Mouse (Mus musculus) hindbrain, embryonic 14.5 days (tissue): Measurements from ENCODE around the gene Rasl2-9. TPM values are rescaled to one million over a fixed set of nuclear protein-coding genes. Genes with fewer than 3 reads are reported as not detected.
A peak's percentile ranks its signal among the peaks of the same experiment; 100 is the strongest.
"Not testable (repeated sequence)": the region's sequence is repeated elsewhere in the genome, so short reads cannot be mapped to it uniquely, and the experiment has no call there.

ENCODE experiments used
- ATAC-seq: fragments of 200-750 bp; cut with Nextera tagmentation; 2 replicates; pipeline ENCODE4 v1.8.0; 2017; ENCODE audit warnings: moderate number of reproducible peaks, mild to moderate bottlenecking, moderate TSS enrichment, moderate library complexity; ENCODE audit not compliant: low FRiP score
- DNase-seq: peaks from one replicate; pipeline ENCODE4 v3.0.0-alpha.2; 2015; ENCODE audit warnings: low spot score
- H3K27ac ChIP-seq: fragments of 300-500 bp; sonication (generic); 2 replicates; pipeline ENCODE4 v1.5.1; 2014; ENCODE audit warnings: mild to moderate bottlenecking, moderate library complexity
- H3K27me3 ChIP-seq: fragments of 300-500 bp; sonication (generic); 2 replicates; pipeline ENCODE4 v1.6.1; 2014; ENCODE audit warnings: mild to moderate bottlenecking, low read length, mixed read lengths; ENCODE audit not compliant: control insufficient read depth, insufficient read depth
- H3K36me3 ChIP-seq: fragments of 300-500 bp; sonication (generic); replicated peaks from 2 replicates; pipeline ENCODE4 v1.6.1; 2014; ENCODE audit not compliant: control insufficient read depth, insufficient read depth
- H3K4me1 ChIP-seq: fragments of 300-500 bp; sonication (generic); replicated peaks from 2 replicates; pipeline ENCODE4 v1.6.1; 2014; ENCODE audit warnings: antibody characterized with exemption, low read length, mixed read lengths; ENCODE audit not compliant: control insufficient read depth, insufficient read depth
- H3K4me2 ChIP-seq: fragments of 300-500 bp; sonication (generic); replicated peaks from 2 replicates; pipeline ENCODE4 v1.6.1; 2014; ENCODE audit warnings: mild to moderate bottlenecking, moderate library complexity
- H3K4me3 ChIP-seq: fragments of 300-500 bp; sonication (generic); replicated peaks from 2 replicates; pipeline ENCODE4 v1.5.1; 2014; ENCODE audit warnings: mild to moderate bottlenecking, low read length
- H3K9ac ChIP-seq: fragments of 300-500 bp; sonication (generic); 2 replicates; pipeline ENCODE4 v1.6.1; 2014
- H3K9me3 ChIP-seq: fragments of 300-500 bp; sonication (generic); 2 replicates; pipeline ENCODE4 v1.6.1; 2016; ENCODE audit warnings: low read length; ENCODE audit not compliant: control insufficient read depth
- WGBS: fragments of 180-500 bp; shearing (Covaris S2); extraction: QIAGEN DNeasy Blood & Tissue Kit; methylation state at CpG from one replicate; pipeline ENCODE4 v1.1.7; 2014; 5-methylcytosine and 5-hydroxymethylcytosine counted together
- polyA plus RNA-seq: library from polyadenylated mRNA; unstranded; fragments of >200 nt; fragmentation: Nextera tagmentation; extraction: Ambion mirVana; gene quantifications from 2 replicates; pipeline ENCODE4 v1.2.1, GENCODE M21; 2014

The Rasl2-9 gene
- polyA plus RNA-seq: 0.63 and 0.64 TPM in 2 replicates

GRCm38 (mm10) chr7:5125549-5126406 is at the start of gene Rasl2-9:
Gene Rasl2-9 (minus strand): TSS chr7:5125950.
- Histone ChIP-seq H3K4me3 (peak within 1 kb of the TSS; percentile 32), H3K36me3 (no peaks in the 10 kb centered on the region), H3K4me1 (no peaks in the 10 kb centered on the region), H3K9me3 (no peaks in the 10 kb centered on the region), H3K4me2 (peak within 1 kb of the TSS; percentile 49), H3K27ac (no peak within 1 kb of the TSS), H3K27me3 (no peaks in the 10 kb centered on the region), H3K9ac (peak within 1 kb of the TSS; percentile 42)
- ATAC-seq (peak; percentile 87), DNase-seq (peak; percentile 76)
- 20% methylated on average over 42 of the region's 42 CpGs for WGBS

- DNase-seq, ATAC-seq, H3K27ac ChIP-seq, H3K9ac ChIP-seq, H3K9me3 ChIP-seq, H3K4me2 ChIP-seq, H3K4me1 ChIP-seq, H3K36me3 ChIP-seq, H3K27me3 ChIP-seq, H3K4me3 ChIP-seq: not testable (repeated sequence)
Observed at GRCm38 (mm10) chr7:5149570-5149969, 23.8 kb upstream of the Rasl2-9 start, which contains the start of gene Vmn1r55. Gene Vmn1r55 (minus strand): TSS chr7:5149670.

GRCm38 (mm10) chr7:5125078-5125477 is 672 bp downstream of the Rasl2-9 start:
- no peak overlapping the region for H3K4me3 ChIP-seq
- no peak for DNase-seq
- ATAC-seq: no peak
- H3K27me3 ChIP-seq: no peaks in the 10 kb centered on the region
- H3K9ac ChIP-seq: no peak overlapping the region
- H3K36me3 ChIP-seq: no peaks in the 10 kb centered on the region
- no peak overlapping the region for H3K4me2 ChIP-seq
- no peaks in the 10 kb centered on the region for H3K9me3 ChIP-seq
- whole genome bisulfite sequencing: 93% methylated on average over 8 of the region's 8 CpGs
- H3K27ac ChIP-seq: no peak overlapping the region
- no peaks in the 10 kb centered on the region for H3K4me1 ChIP-seq

GRCm38 (mm10) chr7:5116850-5117249 is 8.9 kb downstream of the Rasl2-9 start, which contains the start of gene Rfpl4:
Gene Rfpl4 (minus strand): TSS chr7:5116950.
- Histone ChIP-seq H3K27ac (no peak within 1 kb of the TSS), H3K4me1 (no peaks in the 10 kb centered on the region), H3K36me3 (no peaks in the 10 kb centered on the region), H3K9ac (no peak within 1 kb of the TSS), H3K27me3 (no peaks in the 10 kb centered on the region), H3K9me3 (no peaks in the 10 kb centered on the region), H3K4me2 (no peak within 1 kb of the TSS), H3K4me3 (no peak within 1 kb of the TSS)
- no peak for DNase-seq
- no peak for ATAC-seq
- WGBS: 94% methylated on average over 3 of the region's 3 CpGs

GRCm38 (mm10) chr7:5112701-5113100 is 13.0 kb downstream of the Rasl2-9 start:
- DNase-seq (no peak), ATAC-seq (no peak)
- WGBS: 58% methylated on average over 3 of the region's 3 CpGs

GRCm38 (mm10) chr7:5109301-5109700 is 16.4 kb downstream of the Rasl2-9 start:
- ATAC-seq (no peak), DNase-seq (no peak)
- Histone ChIP-seq H3K36me3 (no peaks in the 10 kb centered on the region), H3K27ac (no peak overlapping the region), H3K9me3 (no peaks in the 10 kb centered on the region), H3K4me3 (no peak overlapping the region), H3K9ac (no peak overlapping the region), H3K4me1 (no peaks in the 10 kb centered on the region), H3K4me2 (no peak overlapping the region), H3K27me3 (no peaks in the 10 kb centered on the region)
- WGBS: 85% methylated on average over 8 of the region's 8 CpGs

More at GRCm38 (mm10) chr7:5112701-5113100, 13.0 kb downstream of the Rasl2-9 start:
- Histone ChIP-seq H3K9ac (no peak overlapping the region), H3K4me3 (no peak overlapping the region), H3K4me2 (no peak overlapping the region), H3K9me3 (no peaks in the 10 kb centered on the region), H3K36me3 (no peaks in the 10 kb centered on the region), H3K27me3 (no peaks in the 10 kb centered on the region), H3K27ac (no peak overlapping the region), H3K4me1 (no peaks in the 10 kb centered on the region)

GRCm38 (mm10) chr7:5108272-5108671 is 17.5 kb downstream of the Rasl2-9 start:
- ATAC-seq (no peak), DNase-seq (no peak)
- H3K4me3 ChIP-seq: no peak overlapping the region
- no peak overlapping the region for H3K27ac ChIP-seq
- H3K9me3 ChIP-seq: no peaks in the 10 kb centered on the region
- H3K36me3 ChIP-seq: no peaks in the 10 kb centered on the region
- H3K4me1 ChIP-seq: no peaks in the 10 kb centered on the region
- H3K27me3 ChIP-seq: no peaks in the 10 kb centered on the region
- H3K4me2 ChIP-seq: no peak overlapping the region
- no peak overlapping the region for H3K9ac ChIP-seq
- WGBS: 82% methylated on average over 4 of the region's 4 CpGs

- peaks cover 17% of the 10 kb centered on the region for H3K36me3 ChIP-seq
- ATAC-seq (no peak), DNase-seq (no peak)
- no peak overlapping the region for H3K27ac ChIP-seq
- H3K4me3 ChIP-seq: no peak overlapping the region
- 89% methylated on average over 2 of the region's 2 CpGs for WGBS
- no peaks in the 10 kb centered on the region for H3K4me1 ChIP-seq
- no peaks in the 10 kb centered on the region for H3K27me3 ChIP-seq
- no peak overlapping the region for H3K4me2 ChIP-seq
- no peak overlapping the region for H3K9ac ChIP-seq
- no peaks in the 10 kb centered on the region for H3K9me3 ChIP-seq
Observed at GRCm38 (mm10) chr7:5102564-5102963, 23.2 kb downstream of the Rasl2-9 start.

GRCm38 (mm10) chr7:5101066-5101663 is 24.6 kb downstream of the Rasl2-9 start:
- Histone ChIP-seq H3K27ac (no peak overlapping the region), H3K27me3 (no peaks in the 10 kb centered on the region), H3K36me3 (peaks cover 28% of the 10 kb centered on the region), H3K4me3 (no peak overlapping the region), H3K4me2 (no peak overlapping the region), H3K4me1 (no peaks in the 10 kb centered on the region), H3K9ac (no peak overlapping the region), H3K9me3 (no peaks in the 10 kb centered on the region)
- 88% methylated on average over 10 of the region's 10 CpGs for WGBS
- ATAC-seq: peak; percentile 25; the same call in 1 of the 2 replicates
- DNase-seq: no peak
